Mouse (Mus musculus): ENCODE results near the gene Rasgef1c. TPM values are rescaled to one million over a fixed set of nuclear protein-coding genes. Genes with fewer than 3 reads are reported as not detected.

Gene Rasgef1c
- polyA plus RNA-seq, 1 experiment from 2014 or later, result 0.29 TPM

DNA sequence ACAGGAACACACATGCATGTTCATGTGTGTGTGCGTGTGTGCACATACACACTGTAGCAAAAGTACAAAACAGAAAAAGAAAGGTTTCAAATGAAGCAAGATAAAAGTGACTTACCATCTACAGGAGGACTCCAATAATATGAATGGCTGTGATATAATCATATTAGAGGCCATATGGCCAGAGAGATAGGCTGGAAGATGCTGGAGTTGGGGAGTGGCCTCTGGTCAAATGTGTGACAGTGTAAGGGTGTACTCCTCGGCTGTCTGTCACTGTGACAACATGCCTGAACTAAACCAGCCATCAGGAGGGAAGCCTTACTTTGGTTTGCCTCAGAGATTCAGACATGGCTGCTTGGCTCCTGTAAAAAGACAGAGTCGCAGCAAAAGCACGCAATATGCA, 83.4 kb downstream of the Rasgef1c start:
- no peak for DNase-seq (ENCODE audit: extremely low spot score, low spot score)
- H3K36me3 ChIP-seq (replicated peaks), result no peaks in the 10 kb centered on the region
- no peaks in the 10 kb centered on the region for H3K27me3 ChIP-seq (ENCODE audit: poor library complexity, severe bottlenecking)
- H3K27ac ChIP-seq, result no peak overlapping the region
- 0 out of 2 replicates have a peak, but pooled peaks cover 3% of the 10 kb centered on the region for H3K4me1 ChIP-seq
- H3K4me3 ChIP-seq, result no peak overlapping the region
- WGBS, result 88% methylated on average over 4 of the region's 4 CpGs
- no peaks in the 10 kb centered on the region for H3K9me3 ChIP-seq

DNA sequence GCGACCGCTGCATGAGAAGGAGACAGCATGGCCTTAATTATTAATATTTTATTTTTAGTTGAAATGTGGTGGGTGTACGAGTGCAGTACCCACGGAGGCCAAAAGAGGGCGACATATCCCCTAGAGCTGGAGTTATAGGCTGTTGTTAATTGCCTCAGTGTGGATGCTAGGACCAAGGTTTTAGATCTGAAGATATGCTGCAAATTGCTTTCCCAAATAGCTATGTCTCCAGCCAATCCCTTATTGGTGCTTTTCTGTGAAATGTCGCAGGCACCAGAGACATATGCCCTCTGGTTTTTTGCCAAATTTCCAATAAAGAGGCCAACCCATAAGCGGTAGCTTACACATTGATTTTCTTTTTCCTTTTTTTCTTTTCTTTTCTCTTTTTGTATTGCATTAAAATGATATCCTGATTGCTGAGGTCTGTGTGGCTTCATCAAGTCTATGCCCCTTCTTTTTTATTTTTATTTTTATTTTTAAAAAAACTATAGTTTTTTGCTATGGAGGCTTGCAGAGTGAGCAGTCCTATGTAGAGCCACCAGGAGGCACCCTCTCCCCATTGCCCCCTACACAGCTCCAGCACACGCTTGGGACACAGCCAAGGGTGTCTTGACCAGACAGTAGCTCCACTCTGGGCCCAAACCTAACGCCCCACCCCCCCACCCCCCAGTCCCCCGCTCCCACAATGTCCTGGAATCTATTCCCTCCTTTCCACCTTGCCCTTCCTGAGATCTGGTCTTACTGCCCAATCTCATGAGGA, 84.8 kb downstream of the Rasgef1c start:
- WGBS, result 21% methylated on average over 10 of the region's 10 CpGs
- H3K27ac ChIP-seq, result no peak overlapping the region

DNA sequence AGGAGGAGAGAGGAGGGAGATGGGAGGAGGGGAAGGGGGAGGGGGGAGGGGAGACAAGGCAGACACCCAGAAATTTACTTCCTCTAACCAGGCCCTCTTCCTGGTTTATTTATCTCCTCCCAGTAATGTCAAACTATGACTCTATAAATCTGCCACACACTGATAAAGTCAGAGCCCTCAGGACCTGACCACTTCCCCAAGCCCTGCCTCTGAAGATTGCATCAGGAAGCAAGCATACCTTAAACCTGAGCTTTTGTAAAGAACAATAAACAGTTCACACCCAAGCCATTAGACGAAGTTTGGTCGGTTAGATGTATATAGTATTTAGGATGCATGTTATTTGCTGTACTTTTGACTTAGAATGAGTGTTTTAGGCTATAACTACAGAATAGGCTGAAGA, 92.9 kb downstream of the Rasgef1c start:
- WGBS, result 93% methylated on average over 2 of the region's 2 CpGs
- Histone ChIP-seq H3K36me3 (replicated peaks) (no peaks in the 10 kb centered on the region), H3K4me1 (no peaks in the 10 kb centered on the region)

More for the DNA sequence above, 84.8 kb downstream of the Rasgef1c start:
- Histone ChIP-seq H3K36me3 (replicated peaks) (no peaks in the 10 kb centered on the region), H3K27me3 (ENCODE audit: poor library complexity, severe bottlenecking) (no peaks in the 10 kb centered on the region), H3K4me1 (0 out of 2 replicates have a peak, but pooled peaks cover 3% of the 10 kb centered on the region), H3K9me3 (no peaks in the 10 kb centered on the region), H3K4me3 (no peak overlapping the region)
- DNase-seq (ENCODE audit: extremely low spot score, low spot score), result peak; percentile 53

DNA sequence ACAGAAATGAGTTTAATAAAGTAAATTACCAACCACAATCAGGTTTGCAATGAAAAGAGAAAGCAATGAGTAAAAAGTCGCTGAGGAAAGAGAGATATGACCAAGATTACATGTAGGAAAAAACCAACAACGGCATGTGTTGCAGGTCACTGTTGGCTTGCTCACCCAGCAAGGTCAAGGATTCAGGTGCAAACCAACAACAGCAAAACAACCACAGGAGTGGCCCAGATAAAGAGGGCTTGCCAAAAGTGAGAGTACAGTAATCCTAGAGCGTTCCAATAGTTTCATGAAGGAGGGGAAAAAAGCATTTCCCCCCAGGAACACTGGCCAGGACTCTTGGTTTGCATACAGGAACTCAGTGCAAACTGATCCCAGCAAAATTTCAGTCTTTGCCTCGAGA, 94.8 kb downstream of the Rasgef1c start:
- Histone ChIP-seq H3K36me3 (replicated peaks) (no peaks in the 10 kb centered on the region), H3K4me1 (no peaks in the 10 kb centered on the region), H3K9me3 (no peaks in the 10 kb centered on the region), H3K27me3 (ENCODE audit: poor library complexity, severe bottlenecking) (no peaks in the 10 kb centered on the region), H3K27ac (no peak overlapping the region), H3K4me3 (no peak overlapping the region)
- no peak for DNase-seq (ENCODE audit: extremely low spot score, low spot score)
- 82% methylated on average over 4 of the region's 4 CpGs for WGBS

More for the DNA sequence above, 92.9 kb downstream of the Rasgef1c start:
- no peak for DNase-seq (ENCODE audit: extremely low spot score, low spot score)
- H3K4me3 ChIP-seq, result no peak overlapping the region
- H3K27ac ChIP-seq, result no peak overlapping the region
- H3K27me3 ChIP-seq (ENCODE audit: poor library complexity, severe bottlenecking), result no peaks in the 10 kb centered on the region
- H3K9me3 ChIP-seq, result no peaks in the 10 kb centered on the region

DNA sequence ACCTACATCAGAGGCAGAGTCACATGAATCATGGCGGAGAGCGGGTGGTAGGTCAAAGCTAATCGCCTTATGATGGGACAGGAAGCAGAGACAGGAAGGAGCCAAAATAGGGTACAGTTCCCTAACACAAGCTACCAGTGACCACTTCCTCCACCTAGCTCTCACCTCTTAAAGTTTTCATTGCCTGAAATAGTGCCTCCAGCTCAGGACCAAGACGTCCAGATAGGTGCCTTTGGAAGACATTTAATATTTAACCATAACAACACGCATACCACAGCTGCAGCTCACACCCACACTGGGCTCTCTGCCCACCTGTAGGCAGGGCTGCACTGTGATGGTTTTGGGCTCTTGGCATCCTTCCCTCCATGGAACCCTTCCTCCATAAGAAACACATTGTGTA, 95.7 kb downstream of the Rasgef1c start:
- Histone ChIP-seq H3K27me3 (ENCODE audit: poor library complexity, severe bottlenecking) (no peaks in the 10 kb centered on the region), H3K27ac (no peak overlapping the region), H3K36me3 (replicated peaks) (no peaks in the 10 kb centered on the region), H3K4me3 (no peak overlapping the region), H3K4me1 (no peaks in the 10 kb centered on the region), H3K9me3 (no peaks in the 10 kb centered on the region)
- DNase-seq (ENCODE audit: extremely low spot score, low spot score), result no peak
- 87% methylated on average over 5 of the region's 5 CpGs for WGBS

DNA sequence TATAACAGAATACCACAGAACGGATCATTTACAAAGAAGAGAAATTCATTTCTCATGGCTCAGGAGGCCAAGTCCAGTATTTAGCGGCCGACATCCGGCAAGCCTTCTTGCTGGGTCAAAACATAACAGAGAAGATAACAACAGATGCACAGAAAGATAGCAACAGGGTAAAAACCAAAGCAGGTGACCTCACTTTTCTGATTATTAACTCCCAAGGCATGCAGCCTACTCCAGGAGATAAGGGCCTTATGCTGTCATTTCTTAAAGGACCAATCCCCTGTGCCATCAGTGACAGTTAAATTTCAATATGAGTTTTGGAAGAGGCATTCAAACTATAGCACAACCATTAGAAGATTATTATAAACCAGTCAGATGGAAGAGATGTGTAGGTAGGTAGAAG, 101.2 kb downstream of the Rasgef1c start:
- H3K27me3 ChIP-seq (ENCODE audit: poor library complexity, severe bottlenecking), result no peaks in the 10 kb centered on the region
- no peak overlapping the region for H3K27ac ChIP-seq
- H3K4me3 ChIP-seq, result no peak overlapping the region
- no peaks in the 10 kb centered on the region for H3K9me3 ChIP-seq
- DNase-seq (ENCODE audit: extremely low spot score, low spot score), result no peak
- no peaks in the 10 kb centered on the region for H3K4me1 ChIP-seq
- WGBS, result 97% methylated on average over 4 of the region's 4 CpGs
- no peaks in the 10 kb centered on the region for H3K36me3 ChIP-seq (replicated peaks)

DNA sequence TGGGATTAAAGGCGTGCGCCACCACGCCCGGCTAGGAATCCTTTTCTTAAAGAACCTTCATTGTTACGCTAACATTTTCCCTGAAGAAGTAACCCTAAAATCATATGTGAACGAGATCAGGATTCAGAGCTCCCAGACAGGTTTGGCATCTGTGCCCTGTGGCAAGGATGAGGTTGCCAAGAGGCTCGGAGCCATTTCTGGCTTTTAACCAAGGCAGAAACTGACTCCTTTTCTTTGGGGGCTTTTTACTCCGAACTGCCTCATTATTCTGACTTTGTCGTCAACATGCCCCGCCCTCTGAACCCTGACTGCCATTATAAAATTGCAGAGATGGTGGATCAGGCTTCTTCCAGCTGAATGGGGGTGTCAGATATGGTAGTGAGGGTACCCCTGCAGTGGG, 106.1 kb downstream of the Rasgef1c start:
- no peak for DNase-seq (ENCODE audit: extremely low spot score, low spot score)
- Histone ChIP-seq H3K4me1 (peaks cover 5% of the 10 kb centered on the region; the same call in 1 of the 2 replicates), H3K27me3 (ENCODE audit: poor library complexity, severe bottlenecking) (0 out of 2 replicates have a peak, but pooled peaks cover 14% of the 10 kb centered on the region), H3K4me3 (no peak overlapping the region), H3K36me3 (replicated peaks) (no peaks in the 10 kb centered on the region), H3K9me3 (no peaks in the 10 kb centered on the region), H3K27ac (no peak overlapping the region)
- 78% methylated on average over 10 of the region's 10 CpGs for WGBS

DNA sequence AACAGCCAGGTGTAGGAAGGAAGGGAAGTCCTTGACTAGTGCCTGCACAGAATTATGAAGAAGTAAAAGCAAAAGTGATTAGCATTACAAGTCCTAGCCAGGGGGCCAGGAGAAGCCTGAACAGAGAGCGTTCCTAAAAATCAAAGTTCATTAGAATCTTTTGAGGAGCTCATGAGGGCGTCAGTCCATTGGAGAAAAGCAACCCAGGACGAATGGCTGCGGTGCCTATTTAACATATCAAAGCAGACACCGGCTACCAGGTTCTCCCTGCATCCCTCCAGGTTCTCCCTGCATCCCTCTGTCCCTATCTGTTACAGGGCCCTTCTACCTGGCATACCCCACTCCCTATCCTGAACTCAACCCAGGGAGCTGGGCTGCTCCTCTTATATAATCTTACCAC, 106.6 kb downstream of the Rasgef1c start:
- DNase-seq (ENCODE audit: extremely low spot score, low spot score), result no peak
- Histone ChIP-seq H3K4me3 (no peak overlapping the region), H3K36me3 (replicated peaks) (no peaks in the 10 kb centered on the region), H3K9me3 (no peaks in the 10 kb centered on the region), H3K27ac (no peak overlapping the region), H3K4me1 (peaks cover 8% of the 10 kb centered on the region; the same call in 1 of the 2 replicates), H3K27me3 (ENCODE audit: poor library complexity, severe bottlenecking) (0 out of 2 replicates have a peak, but pooled peaks cover 14% of the 10 kb centered on the region)
- 19% methylated on average over 5 of the region's 5 CpGs for WGBS

DNA sequence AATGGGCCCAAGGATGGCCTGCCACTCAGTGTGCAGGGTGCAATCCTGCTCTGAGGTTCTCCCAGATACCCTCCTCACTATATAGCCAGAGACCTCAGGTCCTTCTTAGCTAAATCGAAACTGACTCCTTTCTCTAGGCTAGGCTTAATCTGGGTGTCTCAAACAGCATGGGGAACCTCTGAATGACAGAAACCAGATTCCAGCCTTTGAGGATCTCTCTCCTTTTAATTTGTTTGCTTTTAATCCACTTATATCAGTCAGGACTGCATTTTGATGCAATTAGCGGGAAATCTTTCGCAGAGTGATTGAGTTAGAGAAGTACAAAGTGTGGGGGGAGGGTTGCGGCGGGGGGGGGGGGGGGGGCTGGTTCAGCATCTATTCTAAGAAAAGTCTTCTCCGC, 111.4 kb downstream of the Rasgef1c start:
- Histone ChIP-seq H3K36me3 (replicated peaks) (no peaks in the 10 kb centered on the region), H3K4me3 (no peak overlapping the region), H3K27ac (no peak overlapping the region), H3K9me3 (no peaks in the 10 kb centered on the region), H3K4me1 (peaks cover 7% of the 10 kb centered on the region; the same call in 1 of the 2 replicates), H3K27me3 (ENCODE audit: poor library complexity, severe bottlenecking) (peaks cover 18% of the 10 kb centered on the region; the same call in 1 of the 2 replicates)
- WGBS, result 69% methylated on average over 6 of the region's 6 CpGs
- DNase-seq (ENCODE audit: extremely low spot score, low spot score), result no peak

DNA sequence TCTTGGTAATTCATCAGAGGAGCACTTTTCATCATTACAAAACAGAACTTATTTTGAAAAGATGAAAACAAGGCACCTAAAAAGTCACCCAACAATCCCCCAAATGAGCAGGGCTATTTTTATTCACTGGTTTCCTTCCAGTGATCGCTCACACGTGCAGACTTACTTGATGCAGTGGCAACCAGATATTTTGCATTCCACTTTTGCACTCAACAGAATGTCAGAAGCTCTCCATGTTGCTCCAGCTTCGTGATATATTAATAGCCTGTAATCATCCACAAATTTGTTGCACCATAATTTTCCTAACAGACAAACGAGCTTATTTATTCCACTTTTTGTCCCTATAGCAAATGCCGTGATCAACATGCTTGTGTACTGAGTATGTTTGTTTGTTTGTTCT, 114.9 kb downstream of the Rasgef1c start:
- Histone ChIP-seq H3K27ac (no peak overlapping the region), H3K9me3 (no peaks in the 10 kb centered on the region), H3K27me3 (ENCODE audit: poor library complexity, severe bottlenecking) (peaks cover 13% of the 10 kb centered on the region; the same call in 1 of the 2 replicates), H3K4me1 (0 out of 2 replicates have a peak, but pooled peaks cover 3% of the 10 kb centered on the region), H3K4me3 (no peak overlapping the region), H3K36me3 (replicated peaks) (no peaks in the 10 kb centered on the region)
- no peak for DNase-seq (ENCODE audit: extremely low spot score, low spot score)
- WGBS, result 89% methylated on average over 5 of the region's 5 CpGs

DNA sequence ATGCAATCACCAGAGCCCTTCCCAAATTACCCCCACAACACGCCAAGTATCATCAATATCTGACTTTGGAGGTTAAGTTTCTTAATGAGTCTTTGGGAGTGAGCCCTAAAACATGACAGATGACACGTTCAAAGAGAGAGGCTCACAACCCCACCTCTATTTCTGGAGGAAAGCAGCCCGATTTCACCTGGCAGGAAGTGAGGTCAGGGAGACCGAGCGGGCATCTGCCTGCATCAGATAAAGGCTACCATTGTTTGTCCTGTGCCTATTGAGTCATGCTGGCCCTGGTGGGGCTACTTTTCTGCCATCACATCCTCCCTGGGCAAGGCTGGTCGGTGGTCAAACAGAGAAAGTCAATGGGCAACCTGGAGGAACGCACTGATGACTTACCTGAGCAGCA, 115.9 kb downstream of the Rasgef1c start:
- Histone ChIP-seq H3K36me3 (replicated peaks) (no peaks in the 10 kb centered on the region), H3K27ac (no peak overlapping the region), H3K4me1 (0 out of 2 replicates have a peak, but pooled peaks cover 3% of the 10 kb centered on the region), H3K4me3 (no peak overlapping the region), H3K9me3 (no peaks in the 10 kb centered on the region), H3K27me3 (ENCODE audit: poor library complexity, severe bottlenecking) (peaks cover 10% of the 10 kb centered on the region)
- DNase-seq (ENCODE audit: extremely low spot score, low spot score), result no peak
- 79% methylated on average over 7 of the region's 7 CpGs for WGBS

DNA sequence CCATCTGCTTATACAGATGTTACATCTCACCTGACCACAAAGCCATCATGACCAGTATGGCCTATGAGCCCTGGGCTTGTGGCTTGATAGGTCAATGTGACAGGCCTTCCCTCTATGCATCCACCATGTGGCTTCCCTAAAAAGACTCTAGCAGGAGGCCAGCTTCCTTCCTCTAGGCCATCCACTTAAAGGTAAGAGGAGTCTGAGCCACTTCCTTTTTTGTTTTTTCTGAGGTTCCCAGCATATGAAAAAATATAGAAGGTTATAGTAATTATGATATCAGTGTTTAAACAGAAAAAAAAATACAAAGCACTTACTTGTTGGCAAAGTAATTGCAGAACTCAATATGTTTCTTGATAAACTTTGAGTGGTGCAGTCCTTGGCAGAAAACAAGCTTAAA, 117.2 kb downstream of the Rasgef1c start:
- no peaks in the 10 kb centered on the region for H3K36me3 ChIP-seq (replicated peaks)
- H3K9me3 ChIP-seq, result no peaks in the 10 kb centered on the region
- H3K4me1 ChIP-seq, result no peaks in the 10 kb centered on the region

DNA sequence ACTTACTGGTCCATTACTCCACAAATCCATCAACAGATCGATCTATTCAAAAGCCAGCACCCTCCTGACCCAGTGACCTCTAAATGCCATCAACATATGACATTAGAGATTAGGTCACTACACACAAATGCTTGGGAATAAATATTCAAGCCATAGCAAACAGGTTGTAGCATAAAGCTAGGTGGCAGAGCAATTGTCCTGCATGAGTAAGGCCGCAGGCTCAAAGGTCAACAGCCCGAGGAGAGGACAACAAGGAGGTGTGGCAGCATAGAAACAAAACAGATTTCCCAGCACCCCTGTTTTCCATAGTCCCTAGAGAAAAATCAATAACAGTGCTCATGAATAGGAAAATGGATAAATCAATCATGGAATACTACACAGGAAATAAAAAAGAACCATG, 120.5 kb downstream of the Rasgef1c start:
- DNase-seq (ENCODE audit: extremely low spot score, low spot score), result no peak
- no peak overlapping the region for H3K27ac ChIP-seq
- H3K9me3 ChIP-seq, result no peaks in the 10 kb centered on the region
- peaks cover 26% of the 10 kb centered on the region for H3K27me3 ChIP-seq (ENCODE audit: poor library complexity, severe bottlenecking)
- 79% methylated on average over 3 of the region's 3 CpGs for WGBS
- H3K36me3 ChIP-seq (replicated peaks), result no peaks in the 10 kb centered on the region
- H3K4me1 ChIP-seq, result peaks cover 16% of the 10 kb centered on the region
- no peak overlapping the region for H3K4me3 ChIP-seq

More for the DNA sequence above, 117.2 kb downstream of the Rasgef1c start:
- peaks cover 20% of the 10 kb centered on the region for H3K27me3 ChIP-seq (ENCODE audit: poor library complexity, severe bottlenecking)
- no peak overlapping the region for H3K4me3 ChIP-seq
- H3K27ac ChIP-seq, result no peak overlapping the region
- DNase-seq (ENCODE audit: extremely low spot score, low spot score), result no peak

Data from forebrain, embryonic 10.5 days (tissue).